Mouse (Mus musculus) monocyte, adult 2 months (primary cell): Measurements from ENCODE around the gene Mgst3.
"Not testable (repeated sequence)": the region's sequence is repeated elsewhere in the genome, so short reads cannot be mapped to it uniquely, and the experiment has no call there.

ENCODE experiments used
- DNase-seq, 2 experiments: peaks; one replicate each; pipeline ENCODE4 v3.0.0; 2022; ENCODE audit warnings: low spot score in 2 of 2, low read depth in 1 of 2

The Mgst3 gene

GRCm38 (mm10) chr1:167362819-167363218 is 30.8 kb downstream of the Mgst3 start:
- no peak for DNase-seq

GRCm38 (mm10) chr1:167360268-167360667 is 33.4 kb downstream of the Mgst3 start:
- no peak for DNase-seq

GRCm38 (mm10) chr1:167358731-167359130 is 34.9 kb downstream of the Mgst3 start:
- DNase-seq: no peak

GRCm38 (mm10) chr1:167357387-167357786 is 36.3 kb downstream of the Mgst3 start:
- no peak for DNase-seq

DNA sequence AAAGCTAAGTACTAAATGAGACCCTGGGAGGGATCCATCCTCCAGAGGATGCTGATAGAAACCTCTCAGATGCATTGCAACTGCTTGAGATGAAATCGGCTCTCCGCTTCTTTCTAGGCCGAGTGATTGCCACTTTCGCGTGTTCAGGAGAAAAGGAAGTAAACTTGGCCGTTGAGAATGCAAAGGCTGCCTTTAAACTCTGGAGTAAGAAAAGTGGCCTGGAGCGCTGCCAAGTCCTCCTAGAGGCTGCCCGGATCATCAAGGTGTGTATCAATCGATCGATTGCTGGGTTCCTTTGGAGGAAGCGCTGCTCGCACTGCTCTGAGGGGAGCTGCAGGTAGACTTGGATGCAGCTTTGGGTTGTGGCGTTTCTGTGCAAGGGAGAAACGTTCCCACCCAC is 41.2 kb downstream of the Mgst3 start:
- DNase-seq: no peak

- DNase-seq: no peak
These were observed 42.8 kb downstream of the Mgst3 start for GRCm38 (mm10) chr1:167350597-167351415.

DNA sequence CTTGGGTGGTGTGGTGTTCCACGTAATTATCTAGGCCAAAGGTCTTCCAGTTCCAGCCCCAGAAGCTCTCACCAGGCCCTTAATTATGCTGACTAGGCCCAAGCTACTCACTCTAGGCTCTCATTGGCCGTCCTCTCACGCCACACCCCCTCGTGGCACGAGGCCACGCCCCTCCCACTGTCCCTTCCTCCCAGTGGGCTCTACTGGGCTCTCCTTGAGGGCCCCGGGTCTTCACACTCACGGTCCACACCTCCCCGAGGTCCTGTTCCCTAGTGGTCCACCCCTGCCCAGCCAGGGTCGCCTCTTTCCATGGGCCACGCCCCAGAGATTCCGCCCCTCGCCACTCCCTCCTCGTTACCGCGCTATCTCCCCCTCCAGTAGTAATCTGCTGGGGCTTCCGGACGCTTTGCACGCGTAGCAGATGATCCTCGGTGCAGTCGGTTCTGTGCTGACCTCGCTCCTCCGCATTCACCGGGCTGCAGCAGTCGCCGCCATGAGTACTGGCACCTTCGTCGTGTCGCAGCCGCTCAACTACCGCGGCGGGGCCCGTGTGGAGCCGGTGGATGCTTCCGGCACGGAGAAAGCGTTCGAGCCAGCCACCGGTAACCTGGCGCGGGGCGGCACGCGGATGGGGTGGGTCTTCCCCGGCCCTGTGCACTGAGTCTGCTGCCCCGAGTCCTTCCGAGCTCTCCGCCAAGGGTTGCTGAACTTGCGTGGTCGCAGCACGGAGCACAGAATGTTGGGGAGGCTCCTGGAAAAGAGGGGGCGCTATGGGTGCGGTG is 43.6 kb downstream of the Mgst3 start, which contains the start of gene Aldh9a1:
Gene Aldh9a1 (plus strand): TSS at position 177 of the 782 bp plus-strand sequence.
- peak; percentile 69 to 81 for DNase-seq

- not testable (repeated sequence) for DNase-seq
These were observed 44.4 kb downstream of the Mgst3 start for GRCm38 (mm10) chr1:167349206-167349605.

GRCm38 (mm10) chr1:167345994-167346520 is 47.6 kb downstream of the Mgst3 start:
- DNase-seq: not testable (repeated sequence)

- no peak for DNase-seq
These were observed 50.8 kb downstream of the Mgst3 start for GRCm38 (mm10) chr1:167342831-167343230.

DNA sequence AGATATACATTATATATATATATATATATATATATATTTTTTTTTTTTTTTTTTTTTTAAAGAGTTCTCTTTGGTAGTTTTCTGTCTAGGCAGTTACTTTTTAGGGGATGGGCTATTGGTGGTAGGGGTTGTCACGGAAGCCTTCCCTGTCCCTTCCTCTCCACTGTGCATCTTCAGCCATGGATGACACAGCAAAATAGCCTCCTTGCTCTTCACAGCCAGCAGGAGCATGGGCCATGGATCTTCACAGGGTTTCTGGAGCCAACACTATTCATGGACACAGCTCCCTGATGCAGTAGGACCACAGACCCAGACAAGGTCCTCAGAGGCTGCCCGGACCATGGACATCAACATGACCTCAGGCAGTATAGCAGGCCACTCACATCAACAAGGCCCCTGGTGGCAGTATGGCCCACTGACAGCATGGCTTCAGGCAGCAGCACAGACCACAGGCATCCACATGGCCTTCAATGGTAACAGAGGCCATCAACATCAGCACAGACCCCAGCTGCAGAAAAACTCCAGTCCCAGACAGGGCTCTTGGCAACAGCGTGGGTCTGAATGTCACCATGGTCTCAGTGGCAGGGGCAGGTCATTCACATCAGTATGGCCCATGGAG is 52.6 kb downstream of the Mgst3 start:
- no peak for DNase-seq

- DNase-seq: no peak
These were observed 53.4 kb downstream of the Mgst3 start for GRCm38 (mm10) chr1:167340111-167340787.

DNA sequence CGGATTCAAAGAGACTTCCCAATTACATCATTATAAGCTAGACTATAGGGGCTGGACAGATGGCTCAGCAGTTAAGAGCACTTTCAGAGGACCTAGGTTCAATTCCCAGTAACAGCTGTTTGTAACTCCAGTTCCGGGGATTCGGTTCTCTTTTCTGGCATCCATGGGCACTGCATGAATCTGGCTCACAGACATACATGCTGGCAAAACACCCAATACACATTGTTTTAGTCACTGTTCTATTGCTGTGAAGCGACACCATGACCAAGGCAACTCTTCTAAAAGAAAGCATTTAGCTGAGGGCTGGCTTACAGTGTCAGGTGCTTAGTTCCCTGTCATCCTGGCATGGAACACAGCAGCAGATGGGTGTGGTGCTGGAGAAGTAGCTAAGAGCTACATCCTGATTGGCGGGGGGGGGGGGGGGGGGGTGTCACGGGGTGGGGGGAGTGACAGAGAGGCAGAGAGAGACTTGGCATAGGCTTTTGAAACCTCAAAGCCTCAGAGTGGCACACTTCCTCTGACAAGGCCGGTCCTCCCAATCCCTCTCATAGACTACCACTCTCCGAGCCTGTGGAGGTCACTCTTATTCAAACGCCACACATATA is 54.4 kb downstream of the Mgst3 start:
- DNase-seq: peak; percentile 31 to 37

- peak; percentile 28 to 61 for DNase-seq
These were observed 56.1 kb downstream of the Mgst3 start for GRCm38 (mm10) chr1:167337463-167338095.

DNA sequence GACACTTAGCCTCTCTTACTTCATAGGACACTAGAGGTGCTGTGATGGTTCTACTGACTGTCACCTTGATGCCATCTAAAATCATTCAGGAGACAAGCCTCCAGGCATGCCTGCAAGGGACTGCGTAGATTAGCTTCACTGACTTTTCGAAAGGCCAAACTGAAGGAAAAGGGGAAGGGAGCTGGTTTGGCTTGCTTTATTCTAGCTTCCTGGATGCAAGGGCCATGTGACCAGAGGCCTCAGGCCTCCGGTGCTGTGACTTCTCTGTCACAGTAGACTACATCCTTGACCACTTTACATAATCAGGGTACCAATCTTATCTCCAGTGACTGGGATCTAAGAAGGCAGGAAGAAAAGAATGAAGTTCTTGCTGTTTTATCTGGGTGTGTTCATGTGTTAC is 57.2 kb downstream of the Mgst3 start:
- peak in 1 of 2 experiments; percentile 11 for DNase-seq

- DNase-seq: peak in 1 of 2 experiments; percentile 52
These were observed 62.5 kb downstream of the Mgst3 start for GRCm38 (mm10) chr1:167331106-167331505.

- DNase-seq: no peak
These were observed 64.9 kb downstream of the Mgst3 start for GRCm38 (mm10) chr1:167328776-167329175.
